Mouse (Mus musculus) urinary bladder, postnatal 25 days (tissue): ENCODE measurements at regions not wholly inside any gene's neighbourhood (a gene's known extent, or its start where the extent isn't known, plus 50 kb on each side); places are given as distances from the start of the nearest gene placed in this dataset.

Experiments
- DNase-seq: peaks from one replicate; pipeline ENCODE4 v3.0.0; 2022; ENCODE audit warnings: low spot score

GRCm38 (mm10) chr15:96772701-96773100 lies 73.2 kb upstream of the Slc38a2 start:
- no peak for DNase-seq

GRCm38 (mm10) chr15:96770786-96771185 lies 71.3 kb upstream of the Slc38a2 start:
- no peak for DNase-seq

GRCm38 (mm10) chr15:96770299-96770698 lies 70.8 kb upstream of the Slc38a2 start:
- no peak for DNase-seq

GRCm38 (mm10) chr15:96769751-96770150 lies 70.2 kb upstream of the Slc38a2 start:
- DNase-seq: no peak

- no peak for DNase-seq
Measured at GRCm38 (mm10) chr15:96768301-96768993, 68.9 kb upstream of the Slc38a2 start.

- no peak for DNase-seq
Measured at GRCm38 (mm10) chr15:96767188-96767587, 67.7 kb upstream of the Slc38a2 start.

- DNase-seq: no peak
Measured at GRCm38 (mm10) chr15:96766238-96766637, 66.7 kb upstream of the Slc38a2 start.

GRCm38 (mm10) chr15:96763611-96764010 lies 64.1 kb upstream of the Slc38a2 start:
- DNase-seq: no peak

- DNase-seq: no peak
Measured at GRCm38 (mm10) chr15:96759078-96759995, 59.8 kb upstream of the Slc38a2 start.

GRCm38 (mm10) chr15:96757446-96758198 lies 58.1 kb upstream of the Slc38a2 start:
- no peak for DNase-seq

- DNase-seq: no peak
Measured at GRCm38 (mm10) chr15:96756456-96756855, 56.9 kb upstream of the Slc38a2 start.

GRCm38 (mm10) chr15:96755951-96756350 lies 56.4 kb upstream of the Slc38a2 start:
- no peak for DNase-seq

GRCm38 (mm10) chr15:96755322-96755942 lies 55.9 kb upstream of the Slc38a2 start:
- no peak for DNase-seq

- no peak for DNase-seq
Measured at GRCm38 (mm10) chr15:96754079-96754478, 54.5 kb upstream of the Slc38a2 start.

GRCm38 (mm10) chr15:96752719-96753118 lies 53.2 kb upstream of the Slc38a2 start:
- DNase-seq: no peak

GRCm38 (mm10) chr15:96752062-96752358 lies 52.5 kb upstream of the Slc38a2 start:
- no peak for DNase-seq

GRCm38 (mm10) chr15:96751243-96752061 lies 51.9 kb upstream of the Slc38a2 start:
- no peak for DNase-seq

- no peak for DNase-seq
Measured at GRCm38 (mm10) chr15:96749534-96750256, 50.2 kb upstream of the Slc38a2 start.
